Mouse (Mus musculus) kidney, adult 2 months (tissue): Measurements from ENCODE around the gene Abr. TPM values are rescaled to one million over a fixed set of nuclear protein-coding genes. Genes with fewer than 3 reads are reported as not detected.

Experiments used
- DNase-seq: peaks from one replicate; pipeline ENCODE4 v3.0.0; 2021
- H3K27ac ChIP-seq: fragments of 200-500 bp; 2 replicates; pipeline ENCODE4 v1.5.1; 2012; ENCODE audit warnings: low read depth, low read length, control low read depth, inconsistent platforms; ENCODE audit not compliant: insufficient read depth
- H3K27me3 ChIP-seq: fragments of 200-500 bp; replicated peaks from 2 replicates; pipeline ENCODE4 v1.6.1; 2012; ENCODE audit warnings: mild to moderate bottlenecking, moderate library complexity, low read length, inconsistent platforms; ENCODE audit not compliant: control insufficient read depth, insufficient read depth
- H3K36me3 ChIP-seq: fragments of 200-500 bp; 2 replicates; pipeline ENCODE4 v1.6.1; 2012; ENCODE audit warnings: mild to moderate bottlenecking, moderate library complexity, low read length, inconsistent platforms; ENCODE audit not compliant: control insufficient read depth, insufficient read depth
- H3K4me1 ChIP-seq: fragments of 200-500 bp; 2 replicates; pipeline ENCODE4 v1.6.1; 2011; ENCODE audit warnings: low read length; ENCODE audit not compliant: control insufficient read depth, insufficient read depth
- H3K4me3 ChIP-seq: fragments of 200-500 bp; 2 replicates; pipeline ENCODE4 v1.5.1; 2011; ENCODE audit warnings: mild to moderate bottlenecking, low read depth, low read length, control low read depth; ENCODE audit not compliant: insufficient read depth
- CTCF ChIP-seq: fragments of 200-500 bp; conservative IDR thresholded peaks from 2 replicates; pipeline ENCODE4 v1.5.1; 2011; ENCODE audit warnings: low read depth, mild to moderate bottlenecking, control low read depth, low read length, moderate library complexity, mixed read lengths; ENCODE audit not compliant: insufficient read depth, insufficient read length
- POLR2A ChIP-seq: fragments of 200-500 bp; IDR thresholded peaks from one replicate; pipeline ENCODE4 v1.6.1; 2011; ENCODE audit warnings: low read depth, low read length, control low read depth
- WGBS: fragments of 180-500 bp; shearing (Covaris S2); methylation state at CpG from one replicate; pipeline ENCODE4 v1.1.7; 2018; 5-methylcytosine and 5-hydroxymethylcytosine counted together
- polyA plus RNA-seq: library from polyadenylated mRNA; depleted of rRNA; stranded (reverse); fragments of >200 nt; gene quantifications from 2 replicates; pipeline ENCODE4 v1.2.3, GENCODE M21; 2012

Gene Abr
- polyA plus RNA-seq, 1 experiment, result 33.2 TPM

DNA sequence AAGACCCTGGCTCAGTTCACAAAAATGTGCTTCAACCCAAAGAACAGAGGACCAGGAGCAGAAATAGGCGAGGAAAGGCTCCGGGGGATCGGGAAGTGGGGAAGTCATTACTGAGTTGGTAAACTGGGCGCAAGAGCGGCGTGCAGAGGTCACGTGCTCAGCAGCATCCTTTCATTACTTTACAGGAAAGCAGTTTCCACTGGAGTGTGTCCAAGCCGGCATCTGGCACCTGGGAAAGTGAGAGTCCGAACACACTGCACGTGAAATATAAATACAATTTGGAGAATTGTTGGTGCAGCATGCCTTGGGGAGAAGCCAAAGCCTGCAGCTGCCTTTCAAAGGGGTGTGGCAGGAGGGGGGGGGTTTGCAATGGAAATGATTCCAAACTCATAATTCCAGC lies 220.7 kb downstream of the Abr start:
- H3K27ac ChIP-seq, result no peak overlapping the region
- WGBS, result 67% methylated on average over 10 of the region's 10 CpGs

DNA sequence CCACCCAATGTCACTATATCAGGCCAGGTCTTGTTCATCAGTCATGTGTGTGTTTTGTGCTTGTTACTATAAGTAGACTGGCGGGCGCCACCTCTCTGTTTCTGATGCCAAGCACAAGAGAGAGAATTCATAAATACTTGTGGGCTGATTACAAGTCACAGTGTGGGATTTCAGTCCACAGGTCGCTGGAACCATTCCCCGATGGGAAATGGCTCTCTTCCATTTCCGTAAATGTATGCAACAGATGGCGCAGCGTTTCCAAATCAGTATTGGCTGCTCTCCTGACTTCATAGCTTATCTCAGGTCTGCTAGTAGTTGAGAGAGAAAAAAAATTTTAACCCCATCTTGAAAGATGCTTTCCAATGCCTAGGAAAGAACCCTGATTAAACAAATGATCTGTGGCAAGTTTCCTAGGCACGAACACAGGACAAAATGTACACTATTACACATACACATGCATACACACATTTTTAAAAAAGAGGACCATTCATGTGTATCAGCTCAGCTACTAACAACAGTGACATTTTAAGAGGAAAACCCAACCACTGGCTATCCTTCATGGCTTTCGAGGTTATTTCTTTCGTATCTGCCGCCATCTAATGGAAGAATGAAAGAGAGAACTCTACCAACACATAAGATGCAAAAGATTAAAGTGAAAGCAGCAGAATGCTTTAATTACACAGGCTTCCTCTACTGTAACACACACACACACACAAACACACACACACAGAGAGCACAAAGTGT lies 222.4 kb downstream of the Abr start:
- peak; percentile 80 for DNase-seq
- Histone ChIP-seq H3K27ac (no peak overlapping the region), H3K27me3 (no peaks in the 10 kb centered on the region), H3K36me3 (no peaks in the 10 kb centered on the region), H3K4me1 (no peaks in the 10 kb centered on the region; the same call in 1 of the 2 replicates), H3K4me3 (no peak overlapping the region; the same call in 1 of the 2 replicates)
- TF ChIP-seq CTCF (no peak), POLR2A (no peak)
- WGBS, result 5% methylated on average over 11 of the region's 11 CpGs

More for the DNA sequence above, 220.7 kb downstream of the Abr start:
- TF ChIP-seq CTCF (no peak), POLR2A (no peak)
- Histone ChIP-seq H3K27me3 (no peaks in the 10 kb centered on the region), H3K4me3 (no peak overlapping the region), H3K36me3 (no peaks in the 10 kb centered on the region), H3K4me1 (no peaks in the 10 kb centered on the region; the same call in 1 of the 2 replicates)
- no peak for DNase-seq

DNA sequence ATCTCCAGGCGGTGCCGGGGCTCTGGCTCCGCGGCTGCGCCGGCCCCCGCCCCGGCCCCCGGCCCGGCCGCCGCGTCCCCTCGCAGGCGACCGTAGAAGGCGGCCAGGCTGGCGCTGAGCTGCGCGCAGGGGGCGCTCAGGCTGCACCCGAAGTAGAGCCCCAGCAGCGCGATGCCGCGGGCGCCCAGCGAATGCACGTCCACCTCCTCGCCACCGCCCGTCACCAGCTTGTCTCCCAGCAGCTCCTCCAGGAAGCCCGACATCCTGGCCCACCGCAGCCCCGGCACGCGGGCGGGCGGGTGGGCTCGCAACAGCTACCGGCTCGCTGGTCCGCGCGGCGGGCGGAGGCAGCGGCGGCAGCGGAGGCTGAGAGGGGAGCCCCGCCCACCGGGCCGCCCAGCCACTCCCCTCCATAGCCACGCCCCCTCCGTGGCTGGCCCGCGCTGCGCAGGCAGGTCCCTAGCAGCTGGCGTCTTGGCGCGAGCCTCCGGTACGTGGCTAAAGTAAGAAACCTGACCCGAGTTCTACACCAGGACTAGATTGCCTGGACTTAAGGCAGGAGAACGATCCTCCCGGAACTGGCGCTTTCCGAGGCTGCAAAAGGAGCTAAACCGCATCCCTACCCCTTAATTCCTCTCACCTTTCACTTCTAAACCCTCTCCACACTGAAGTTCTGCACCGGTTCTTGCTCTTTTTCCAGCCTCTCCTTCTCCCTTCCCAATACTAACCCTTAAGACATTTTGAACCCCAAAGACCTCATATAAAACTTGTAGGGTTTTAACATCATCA lies 223.1 kb downstream of the Abr start, which contains the start of gene Nxn:
Gene Nxn, minus strand, starts transcription at position 343 of the 789 bp plus-strand sequence.
- 0 out of 2 replicates have a peak within 1 kb of the TSS, but pooled peaks have one; percentile 25 for H3K27ac ChIP-seq

DNA sequence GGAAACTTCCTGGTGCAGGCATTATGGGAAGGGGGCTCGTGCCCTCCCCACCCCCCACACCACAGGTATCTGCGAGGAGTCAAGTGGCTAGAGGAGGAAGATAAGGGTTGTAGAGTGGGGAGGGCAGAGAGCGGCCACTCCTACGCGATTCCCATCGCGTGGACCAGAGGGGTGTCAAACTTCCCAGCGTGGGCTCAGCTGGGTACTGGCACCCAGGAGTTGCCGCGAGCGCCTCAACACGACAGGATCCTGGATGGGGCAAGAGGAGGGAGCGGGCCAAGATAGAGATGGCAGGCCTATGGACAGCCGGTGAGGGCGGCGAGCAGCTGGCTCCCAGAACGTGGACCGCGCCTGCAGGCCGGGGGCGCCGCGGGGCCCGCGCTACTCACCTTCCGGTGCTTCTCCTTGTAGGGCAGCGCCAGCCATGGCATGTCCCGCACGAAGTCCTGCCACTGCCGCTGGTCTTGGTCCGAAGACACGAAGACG lies 223.8 kb downstream of the Abr start:
- H3K4me1 ChIP-seq, result no peaks in the 10 kb centered on the region; the same call in 1 of the 2 replicates
- H3K27ac ChIP-seq, result no peak overlapping the region
- 0% methylated on average over 31 of the region's 33 CpGs for WGBS
- no peak for TF ChIP-seq CTCF
- no peak for TF ChIP-seq POLR2A
- no peaks in the 10 kb centered on the region for H3K27me3 ChIP-seq
- H3K36me3 ChIP-seq, result no peaks in the 10 kb centered on the region
- DNase-seq, result no peak
- H3K4me3 ChIP-seq, result peak overlapping the region; percentile 76

More for the DNA sequence above, 223.1 kb downstream of the Abr start, which contains the start of gene Nxn:
- Histone ChIP-seq H3K4me1 (no peaks in the 10 kb centered on the region; the same call in 1 of the 2 replicates), H3K36me3 (no peaks in the 10 kb centered on the region), H3K4me3 (peak within 1 kb of the TSS; percentile 76), H3K27me3 (no peaks in the 10 kb centered on the region)
- DNase-seq, result peak; percentile 96
- WGBS, result under 1% methylated on average over 66 of the region's 70 CpGs
- TF ChIP-seq POLR2A, result no peak
- no peak for TF ChIP-seq CTCF

DNA sequence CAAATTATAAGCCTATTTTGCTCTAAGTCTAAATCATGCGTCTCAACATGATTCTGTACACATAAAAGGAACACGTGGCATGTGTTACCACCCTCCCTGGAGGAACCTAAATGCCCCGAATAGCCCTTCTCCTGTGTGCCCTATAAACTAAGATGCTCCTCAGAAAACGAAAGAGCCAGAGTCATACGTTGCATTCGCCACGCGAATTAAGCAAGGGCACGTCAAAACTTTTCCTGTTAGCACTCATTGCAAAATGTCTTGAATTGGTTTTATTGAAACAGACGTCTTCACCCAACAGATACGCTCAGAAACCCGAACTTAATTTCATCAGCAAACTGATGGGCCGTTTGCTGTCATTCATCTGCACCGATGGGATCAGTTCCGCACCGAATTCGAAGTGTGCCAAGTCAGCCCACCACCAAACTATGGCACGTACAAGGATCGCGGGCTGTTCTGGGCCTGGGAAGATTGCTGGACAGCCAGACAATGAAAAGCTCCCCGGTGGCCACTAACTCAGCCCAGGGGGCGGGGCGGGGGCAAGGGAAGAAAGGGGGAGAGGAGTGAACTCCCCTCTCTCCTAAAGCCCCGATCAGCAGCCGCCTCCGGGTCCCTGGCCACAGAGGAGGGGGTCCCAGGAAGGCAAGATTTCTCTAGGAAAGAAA lies 224.3 kb downstream of the Abr start:
- Histone ChIP-seq H3K4me1 (no peaks in the 10 kb centered on the region; the same call in 1 of the 2 replicates), H3K36me3 (no peaks in the 10 kb centered on the region), H3K4me3 (peak overlapping the region; percentile 76), H3K27me3 (no peaks in the 10 kb centered on the region), H3K27ac (no peak overlapping the region)
- DNase-seq, result peak; percentile 35
- 11% methylated on average over 26 of the region's 26 CpGs for WGBS
- TF ChIP-seq CTCF, result no peak
- TF ChIP-seq POLR2A, result no peak

DNA sequence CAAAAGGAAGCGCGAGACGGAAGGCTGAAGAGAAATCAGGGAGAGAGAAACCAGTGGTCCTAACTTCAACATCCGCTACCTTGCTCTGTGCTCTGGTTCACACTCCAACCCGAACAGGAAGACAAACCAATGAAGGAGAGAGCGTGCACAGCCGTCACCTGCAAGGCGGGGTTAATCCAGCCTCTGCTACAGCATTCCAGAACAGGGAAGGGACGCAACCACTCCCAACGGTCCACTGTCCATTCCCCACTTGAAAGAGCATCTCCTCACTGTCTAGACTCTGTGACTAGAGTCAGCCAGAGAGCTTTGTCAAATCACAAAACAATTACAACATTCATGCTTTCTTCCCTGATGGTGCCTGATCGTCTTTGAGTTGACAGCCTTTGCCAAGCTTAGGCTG lies 229.1 kb downstream of the Abr start:
- Histone ChIP-seq H3K4me3 (no peak overlapping the region), H3K36me3 (no peaks in the 10 kb centered on the region), H3K27me3 (no peaks in the 10 kb centered on the region), H3K27ac (no peak overlapping the region), H3K4me1 (no peaks in the 10 kb centered on the region)
- WGBS, result 89% methylated on average over 11 of the region's 11 CpGs
- no peak for DNase-seq
- TF ChIP-seq POLR2A (no peak), CTCF (no peak)

DNA sequence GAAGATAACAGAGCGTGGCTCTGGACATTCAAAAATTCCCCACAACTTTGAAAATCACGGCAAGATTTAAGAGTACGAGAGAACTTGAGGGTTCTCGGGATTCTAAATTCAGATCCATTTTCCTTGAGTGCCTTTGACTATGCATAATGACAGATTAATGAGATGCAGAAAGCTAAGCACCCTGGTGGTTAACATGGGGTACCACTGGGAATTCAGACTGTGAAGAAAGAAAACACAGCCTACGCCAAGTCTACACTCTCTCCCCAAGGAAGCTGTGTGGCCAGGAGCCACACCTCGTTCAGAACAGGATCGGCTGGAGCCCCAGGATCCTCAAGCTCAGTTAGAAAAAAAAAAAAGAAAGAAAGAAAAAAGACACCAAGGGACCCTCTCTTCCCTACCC lies 229.6 kb downstream of the Abr start:
- TF ChIP-seq POLR2A (no peak), CTCF (no peak)
- H3K27ac ChIP-seq, result no peak overlapping the region

More for the DNA sequence above, 229.6 kb downstream of the Abr start:
- no peak overlapping the region for H3K4me3 ChIP-seq
- no peaks in the 10 kb centered on the region for H3K4me1 ChIP-seq
- 76% methylated on average over 7 of the region's 7 CpGs for WGBS
- no peak for DNase-seq
- no peaks in the 10 kb centered on the region for H3K36me3 ChIP-seq
- H3K27me3 ChIP-seq, result no peaks in the 10 kb centered on the region
